Mouse (Mus musculus): ENCODE results near the gene Xaf1.
"Not testable (repeated sequence)": the region's sequence is repeated elsewhere in the genome, so short reads cannot be mapped to it uniquely, and the experiment has no call there.

The Xaf1 gene

GRCm38 (mm10) chr11:72311355-72312001 lies 10.0 kb downstream of the Xaf1 start:
- DNase-seq (ENCODE audit: low spot score in 2 of 2): no peak

- DNase-seq (ENCODE audit: low spot score in 2 of 2): no peak
Observed at GRCm38 (mm10) chr11:72314151-72314895, 12.9 kb downstream of the Xaf1 start, which contains the start of gene Fbxo39. Fbxo39 (plus strand) TSS chr11:72314444.

- DNase-seq (ENCODE audit: low spot score in 2 of 2): no peak
Observed at GRCm38 (mm10) chr11:72318026-72318425, 16.6 kb downstream of the Xaf1 start.

DNA sequence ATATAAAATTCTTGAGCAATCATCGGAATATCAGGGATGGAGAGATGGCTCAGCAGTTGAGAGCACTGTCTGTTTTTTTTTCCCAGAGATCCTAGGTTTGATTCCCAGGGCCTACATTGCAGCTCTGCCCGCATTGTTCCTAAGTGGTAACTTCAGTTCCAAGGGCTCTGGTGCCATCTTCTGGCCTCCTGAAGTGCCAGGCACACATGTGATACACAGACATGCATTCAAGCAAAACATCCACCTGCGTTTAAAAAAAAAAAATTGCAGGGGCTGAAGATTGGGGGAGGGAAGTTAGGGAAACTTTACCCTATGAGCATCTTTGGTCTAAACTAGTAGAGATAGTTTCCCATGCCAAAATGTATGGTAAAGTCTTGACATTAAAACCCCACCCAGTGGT lies 23.0 kb downstream of the Xaf1 start:
- no peak for DNase-seq (ENCODE audit: low spot score in 2 of 2)

DNA sequence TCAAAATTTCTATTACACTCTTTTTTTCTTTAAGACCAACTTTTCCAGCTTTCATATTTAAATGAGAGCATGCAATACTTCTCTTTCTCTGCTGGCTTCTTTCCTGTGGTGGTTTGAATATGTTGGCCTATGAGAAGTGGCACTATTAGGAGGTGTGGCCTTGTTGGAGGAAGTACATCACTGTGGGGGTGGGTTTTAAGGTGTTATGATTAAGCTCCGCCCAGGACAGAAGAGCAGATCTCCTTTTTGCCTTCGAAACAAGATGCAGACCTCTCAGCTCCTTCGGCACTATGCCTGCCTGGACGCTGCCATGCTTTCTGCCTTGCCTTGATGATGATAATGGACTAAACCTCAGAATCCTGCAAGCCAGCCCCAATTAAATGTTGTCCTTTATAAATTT lies 24.3 kb downstream of the Xaf1 start:
- no peak for DNase-seq (ENCODE audit: low spot score in 2 of 2)

- DNase-seq (ENCODE audit: low spot score in 2 of 2): no peak
Observed at GRCm38 (mm10) chr11:72332951-72333667, 31.7 kb downstream of the Xaf1 start.

- DNase-seq (ENCODE audit: low spot score in 2 of 2): no peak
Observed at GRCm38 (mm10) chr11:72334653-72335052, 33.2 kb downstream of the Xaf1 start.

GRCm38 (mm10) chr11:72336726-72337125 lies 35.3 kb downstream of the Xaf1 start:
- DNase-seq (ENCODE audit: low spot score in 2 of 2): no peak

GRCm38 (mm10) chr11:72338437-72338871 lies 37.0 kb downstream of the Xaf1 start:
- DNase-seq (ENCODE audit: low spot score in 2 of 2): no peak

DNA sequence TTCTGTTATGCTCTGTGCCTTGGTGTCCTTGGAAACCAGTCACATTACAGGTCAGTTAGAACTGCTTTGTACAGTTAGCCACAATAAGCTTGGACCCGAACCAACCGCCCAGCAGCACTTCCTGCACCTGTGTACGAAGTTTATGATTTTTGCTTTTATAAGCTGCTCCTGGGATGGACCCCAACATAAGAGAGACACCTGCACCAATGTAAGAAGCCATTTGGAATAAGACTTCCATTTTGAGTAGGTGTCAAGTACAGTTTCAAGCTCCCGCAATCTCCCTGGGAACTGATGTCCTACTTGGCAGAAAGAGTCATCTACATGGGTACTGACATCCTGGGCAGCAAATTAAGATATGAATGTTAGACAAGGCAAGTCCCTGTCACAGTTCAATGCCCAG lies 38.3 kb downstream of the Xaf1 start:
- no peak for DNase-seq (ENCODE audit: low spot score in 2 of 2)

GRCm38 (mm10) chr11:72342549-72343237 lies 41.3 kb downstream of the Xaf1 start:
- peak in 1 of 2 experiments; percentile 67 for DNase-seq (ENCODE audit: low spot score in 2 of 2)

DNA sequence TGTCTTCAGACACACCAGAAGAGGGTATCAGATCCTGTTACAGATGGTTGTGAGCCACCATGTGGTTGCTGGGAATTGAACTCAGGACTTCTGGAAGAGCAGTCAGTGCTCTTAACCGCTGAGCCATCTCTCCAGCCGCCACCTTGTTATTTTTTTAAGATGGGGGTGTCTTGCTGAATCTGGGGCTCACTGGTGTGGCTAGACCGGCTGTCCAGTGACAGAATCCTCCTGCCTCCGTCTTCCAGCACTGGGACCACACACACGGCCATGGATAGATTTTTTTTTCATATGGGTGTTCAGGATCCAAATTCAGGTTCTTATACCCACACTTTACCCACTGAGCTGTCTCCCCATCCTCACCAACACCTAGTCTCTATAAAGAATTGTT lies 41.8 kb downstream of the Xaf1 start:
- DNase-seq (ENCODE audit: low spot score in 2 of 2): not testable (repeated sequence)

DNA sequence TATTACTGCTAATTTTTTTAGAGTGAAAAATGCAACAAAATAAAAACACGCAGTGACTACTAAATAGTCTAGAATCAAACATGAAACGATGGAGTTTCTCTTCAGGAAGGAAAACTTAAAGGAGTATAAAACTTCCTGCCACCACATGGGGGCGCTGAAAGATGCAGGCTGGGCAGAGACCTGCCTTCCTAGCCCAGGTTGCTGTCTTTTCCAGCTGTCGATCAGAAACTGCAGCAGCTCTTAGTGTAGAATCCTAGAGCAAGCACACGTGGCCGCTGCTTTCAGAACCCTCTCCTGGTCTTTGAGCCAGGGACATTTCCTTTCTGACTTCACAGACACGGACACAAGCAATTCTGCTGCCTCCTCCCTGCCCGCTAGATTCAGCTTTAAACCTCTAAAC lies 42.5 kb downstream of the Xaf1 start:
- peak in 1 of 2 experiments; percentile 68 for DNase-seq (ENCODE audit: low spot score in 2 of 2)

DNA sequence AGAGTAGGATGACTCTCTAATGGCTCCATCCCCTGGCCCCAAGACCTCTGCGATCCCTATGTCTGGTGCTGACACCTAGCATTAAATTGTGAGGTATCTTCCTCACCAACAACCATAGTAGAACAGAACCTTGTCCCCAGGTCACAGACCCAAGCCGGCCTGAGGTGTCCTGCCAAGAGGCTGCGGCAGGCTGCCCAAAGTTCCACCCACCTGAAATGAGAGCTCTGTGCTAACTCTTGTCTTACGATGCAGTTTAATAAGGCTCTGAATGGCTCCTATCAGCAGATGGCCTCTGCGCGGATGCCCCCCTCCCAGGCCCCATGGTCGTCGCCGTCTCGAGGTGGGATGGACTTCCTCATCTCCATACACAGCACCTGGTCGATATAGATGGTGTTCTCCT lies 43.1 kb downstream of the Xaf1 start:
- no peak for DNase-seq (ENCODE audit: low spot score in 2 of 2)

DNA sequence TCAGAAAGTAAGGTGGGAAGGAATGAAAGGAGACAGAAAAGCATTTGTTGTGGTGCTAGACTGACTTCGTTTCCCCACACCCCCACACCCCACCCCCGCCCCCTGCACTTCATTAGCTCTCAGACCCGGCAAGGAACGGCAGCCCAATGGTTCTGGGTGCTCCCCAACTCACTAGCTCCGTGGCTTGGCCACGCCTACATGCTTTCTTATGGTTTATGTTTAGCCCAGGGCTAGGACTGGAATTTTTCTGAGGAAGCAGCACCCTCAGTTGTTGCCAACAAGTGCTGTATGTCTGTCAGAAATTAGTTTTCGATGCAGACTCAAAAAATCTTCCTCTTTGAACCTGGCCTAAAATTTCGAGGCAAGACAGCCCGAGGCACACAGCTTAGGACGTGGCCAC lies 47.1 kb downstream of the Xaf1 start:
- no peak for DNase-seq (ENCODE audit: low spot score in 2 of 2)

GRCm38 (mm10) chr11:72349016-72349415 lies 47.6 kb downstream of the Xaf1 start:
- DNase-seq (ENCODE audit: low spot score in 2 of 2): no peak

DNA sequence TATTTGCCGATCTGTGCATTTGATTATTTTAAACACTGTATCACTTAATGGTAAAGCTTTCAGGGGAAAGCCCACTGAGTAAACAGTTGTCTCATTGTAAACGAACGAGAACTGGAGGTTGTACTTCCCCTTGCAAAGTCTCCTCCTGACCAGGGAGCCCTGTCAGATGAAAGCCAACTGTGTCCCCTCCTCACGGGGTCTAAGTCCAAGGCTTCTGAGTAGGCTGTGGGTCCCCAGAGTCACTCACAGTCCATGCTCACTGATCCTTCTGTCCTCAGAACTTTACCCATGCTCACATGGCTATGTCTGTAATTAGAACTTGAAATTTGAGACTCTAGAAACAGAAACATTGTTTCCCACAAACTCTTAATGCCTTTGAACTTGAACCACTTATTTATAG lies 48.2 kb downstream of the Xaf1 start:
- DNase-seq (ENCODE audit: low spot score in 2 of 2): no peak

DNA sequence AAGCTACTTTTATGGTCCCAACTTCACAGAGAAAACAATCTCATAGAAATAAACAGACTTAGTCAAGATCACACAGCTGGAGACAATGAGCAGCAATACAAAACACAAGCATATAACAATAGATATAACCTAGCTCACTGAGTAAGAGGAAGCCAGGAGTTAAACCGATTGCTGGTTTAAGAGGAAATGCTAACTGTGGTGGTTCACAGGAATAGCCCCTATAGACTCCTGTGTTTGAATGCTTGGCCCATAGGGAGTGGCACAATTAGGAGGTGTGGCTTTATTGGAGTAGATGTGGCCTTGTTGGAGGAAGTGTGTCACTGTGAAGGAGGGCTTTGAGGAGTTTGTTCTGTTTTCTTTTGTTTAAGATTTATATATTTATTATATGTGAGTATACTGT lies 50.8 kb downstream of the Xaf1 start:
- DNase-seq (ENCODE audit: low spot score in 2 of 2): no peak

- DNase-seq (ENCODE audit: low spot score in 2 of 2): no peak
Observed at GRCm38 (mm10) chr11:72353186-72353585, 51.8 kb downstream of the Xaf1 start.

DNA sequence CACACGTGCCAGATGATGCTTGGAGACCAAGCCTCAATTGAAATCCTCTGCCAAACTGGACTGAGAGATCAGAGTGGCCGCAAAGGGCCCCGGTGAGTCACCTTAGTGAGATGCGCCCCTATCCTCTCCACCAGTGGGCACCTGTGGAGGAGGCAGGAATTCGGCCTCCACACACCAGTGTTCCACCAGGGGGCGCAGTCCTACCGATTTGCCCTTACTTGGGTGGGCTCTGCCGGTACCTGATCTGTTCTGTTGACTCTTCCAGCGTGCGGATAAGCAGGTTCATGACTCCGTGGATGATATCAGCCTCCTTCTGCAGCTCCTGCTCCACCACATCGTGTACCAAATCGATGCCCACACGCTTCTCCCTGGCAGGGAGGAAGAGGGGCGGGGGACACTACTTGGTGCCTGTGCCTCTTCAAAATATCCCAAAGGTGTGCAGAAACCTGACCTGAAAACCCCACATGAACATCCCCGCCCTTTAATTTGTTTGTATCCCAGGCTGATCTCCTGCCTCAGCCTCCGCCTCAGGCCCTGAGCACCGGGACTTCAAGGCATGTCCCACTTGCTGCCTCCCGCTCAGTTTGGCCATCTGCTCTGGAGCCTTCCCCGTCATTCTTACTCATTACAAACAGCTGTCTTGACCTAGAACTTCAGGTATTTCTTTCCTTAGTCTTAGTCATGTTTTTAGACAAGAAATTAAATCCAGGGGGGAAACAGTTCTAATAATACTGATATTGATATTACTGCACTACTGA lies 53.7 kb downstream of the Xaf1 start:
- peak; percentile 53 to 82 for DNase-seq (ENCODE audit: low spot score in 2 of 2)

All from urinary bladder, postnatal 4 days (tissue).